Mouse (Mus musculus): ENCODE results near the gene Dnah17. TPM values are rescaled to one million over a fixed set of nuclear protein-coding genes. Genes with fewer than 3 reads are reported as not detected.

Gene Dnah17
- polyA plus RNA-seq, 1 experiment from 2014 or later: 0.23 TPM

GRCm38 (mm10) chr11:118140771-118141565 is 10.5 kb upstream of the Dnah17 start:
- WGBS: 65% methylated on average over 10 of the region's 10 CpGs
- Histone ChIP-seq H3K27ac (no peak overlapping the region), H3K4me2 (replicated peaks) (no peak overlapping the region), H3K36me3 (no peaks in the 10 kb centered on the region), H3K27me3 (no peaks in the 10 kb centered on the region), H3K9ac (no peak overlapping the region), H3K9me3 (peaks cover 9% of the 10 kb centered on the region), H3K4me3 (no peak overlapping the region), H3K4me1 (peaks cover 3% of the 10 kb centered on the region; the same call in 1 of the 2 replicates)
- ATAC-seq (ENCODE audit: low FRiP score, low read depth): no peak

GRCm38 (mm10) chr11:118138347-118138746 is 7.9 kb upstream of the Dnah17 start:
- peaks cover 17% of the 10 kb centered on the region; the same call in 1 of the 2 replicates for H3K4me1 ChIP-seq
- WGBS: 97% methylated on average over 6 of the region's 6 CpGs
- no peaks in the 10 kb centered on the region for H3K27me3 ChIP-seq
- H3K4me2 ChIP-seq (replicated peaks): no peak overlapping the region
- H3K27ac ChIP-seq: no peak overlapping the region
- H3K36me3 ChIP-seq: no peaks in the 10 kb centered on the region
- H3K4me3 ChIP-seq: no peak overlapping the region
- H3K9ac ChIP-seq: no peak overlapping the region
- H3K9me3 ChIP-seq: peaks cover 9% of the 10 kb centered on the region
- no peak for ATAC-seq (ENCODE audit: low FRiP score, low read depth)

GRCm38 (mm10) chr11:118136172-118136632 is 5.8 kb upstream of the Dnah17 start:
- no peak for ATAC-seq (ENCODE audit: low FRiP score, low read depth)
- Histone ChIP-seq H3K4me3 (no peak overlapping the region), H3K27ac (no peak overlapping the region), H3K36me3 (no peaks in the 10 kb centered on the region), H3K4me2 (replicated peaks) (no peak overlapping the region), H3K9ac (no peak overlapping the region), H3K4me1 (peaks cover 16% of the 10 kb centered on the region; the same call in 1 of the 2 replicates), H3K27me3 (no peaks in the 10 kb centered on the region), H3K9me3 (peaks cover 9% of the 10 kb centered on the region)
- 30% methylated on average over 5 of the region's 5 CpGs for WGBS

- no peak; the same call in 1 of the 2 replicates for ATAC-seq (ENCODE audit: low FRiP score, low read depth)
- Histone ChIP-seq H3K27ac (no peak overlapping the region), H3K36me3 (no peaks in the 10 kb centered on the region), H3K4me1 (0 out of 2 replicates have a peak, but pooled peaks cover 16% of the 10 kb centered on the region), H3K9me3 (peaks cover 9% of the 10 kb centered on the region), H3K4me2 (replicated peaks) (no peak overlapping the region), H3K4me3 (no peak overlapping the region), H3K9ac (no peak overlapping the region), H3K27me3 (no peaks in the 10 kb centered on the region)
- WGBS: 39% methylated on average over 6 of the region's 6 CpGs
These were observed 4.8 kb upstream of the Dnah17 start for GRCm38 (mm10) chr11:118135271-118135670.

- peaks cover 7% of the 10 kb centered on the region for H3K9me3 ChIP-seq
- H3K27me3 ChIP-seq: no peaks in the 10 kb centered on the region
- ATAC-seq (ENCODE audit: low FRiP score, low read depth): no peak
- 0 out of 2 replicates have a peak, but pooled peaks cover 16% of the 10 kb centered on the region for H3K4me1 ChIP-seq
- no peak overlapping the region for H3K27ac ChIP-seq
- no peak overlapping the region for H3K4me2 ChIP-seq (replicated peaks)
- 0 out of 2 replicates have a peak overlapping the region, but pooled peaks have one; percentile 35 for H3K9ac ChIP-seq
- WGBS: 23% methylated on average over 4 of the region's 4 CpGs
- H3K36me3 ChIP-seq: no peaks in the 10 kb centered on the region
- H3K4me3 ChIP-seq: no peak overlapping the region
These were observed 3.3 kb upstream of the Dnah17 start for GRCm38 (mm10) chr11:118133752-118134169.

GRCm38 (mm10) chr11:118133133-118133751 is 2.8 kb upstream of the Dnah17 start:
- H3K4me3 ChIP-seq: no peak overlapping the region
- H3K36me3 ChIP-seq: no peaks in the 10 kb centered on the region
- no peak overlapping the region for H3K4me2 ChIP-seq (replicated peaks)
- H3K4me1 ChIP-seq: 0 out of 2 replicates have a peak, but pooled peaks cover 16% of the 10 kb centered on the region
- H3K27ac ChIP-seq: no peak overlapping the region
- H3K9ac ChIP-seq: 0 out of 2 replicates have a peak overlapping the region, but pooled peaks have one; percentile 35
- ATAC-seq (ENCODE audit: low FRiP score, low read depth): no peak
- peaks cover 1% of the 10 kb centered on the region; the same call in 1 of the 2 replicates for H3K9me3 ChIP-seq
- H3K27me3 ChIP-seq: no peaks in the 10 kb centered on the region
- WGBS: 48% methylated on average over 9 of the region's 9 CpGs

GRCm38 (mm10) chr11:118132136-118132535 is 1.7 kb upstream of the Dnah17 start:
- H3K9ac ChIP-seq: no peak overlapping the region
- no peaks in the 10 kb centered on the region for H3K9me3 ChIP-seq
- H3K4me1 ChIP-seq: 0 out of 2 replicates have a peak, but pooled peaks cover 16% of the 10 kb centered on the region
- H3K27ac ChIP-seq: no peak overlapping the region
- WGBS: 83% methylated on average over 8 of the region's 8 CpGs
- no peak overlapping the region for H3K4me2 ChIP-seq (replicated peaks)
- H3K36me3 ChIP-seq: no peaks in the 10 kb centered on the region
- no peak overlapping the region for H3K4me3 ChIP-seq
- H3K27me3 ChIP-seq: no peaks in the 10 kb centered on the region
- no peak for ATAC-seq (ENCODE audit: low FRiP score, low read depth)

GRCm38 (mm10) chr11:118129812-118130211 is 622 bp downstream of the Dnah17 start:
- no peak overlapping the region for H3K4me2 ChIP-seq (replicated peaks)
- H3K27ac ChIP-seq: no peak overlapping the region
- ATAC-seq (ENCODE audit: low FRiP score, low read depth): no peak
- no peaks in the 10 kb centered on the region for H3K36me3 ChIP-seq
- H3K4me1 ChIP-seq: 0 out of 2 replicates have a peak, but pooled peaks cover 10% of the 10 kb centered on the region
- 81% methylated on average over 2 of the region's 2 CpGs for WGBS
- H3K9ac ChIP-seq: no peak overlapping the region
- H3K4me3 ChIP-seq: no peak overlapping the region
- no peaks in the 10 kb centered on the region for H3K9me3 ChIP-seq
- H3K27me3 ChIP-seq: no peaks in the 10 kb centered on the region

GRCm38 (mm10) chr11:118121592-118121991 is 8.8 kb downstream of the Dnah17 start:
- H3K9ac ChIP-seq: no peak overlapping the region

GRCm38 (mm10) chr11:118118777-118119176 is 11.7 kb downstream of the Dnah17 start:
- Histone ChIP-seq H3K9ac (no peak overlapping the region), H3K9me3 (no peaks in the 10 kb centered on the region), H3K4me1 (no peaks in the 10 kb centered on the region), H3K4me3 (no peak overlapping the region), H3K27ac (no peak overlapping the region), H3K27me3 (no peaks in the 10 kb centered on the region), H3K4me2 (replicated peaks) (no peak overlapping the region), H3K36me3 (no peaks in the 10 kb centered on the region)
- WGBS: 83% methylated on average over 8 of the region's 8 CpGs
- no peak for ATAC-seq (ENCODE audit: low FRiP score, low read depth)

More at GRCm38 (mm10) chr11:118121592-118121991, 8.8 kb downstream of the Dnah17 start:
- H3K4me1 ChIP-seq: no peaks in the 10 kb centered on the region
- 87% methylated on average over 11 of the region's 11 CpGs for WGBS
- no peak overlapping the region for H3K4me2 ChIP-seq (replicated peaks)
- no peak for ATAC-seq (ENCODE audit: low FRiP score, low read depth)
- H3K27ac ChIP-seq: no peak overlapping the region
- H3K27me3 ChIP-seq: no peaks in the 10 kb centered on the region
- no peaks in the 10 kb centered on the region for H3K36me3 ChIP-seq
- no peaks in the 10 kb centered on the region for H3K9me3 ChIP-seq
- no peak overlapping the region for H3K4me3 ChIP-seq

- H3K9ac ChIP-seq: no peak overlapping the region
- no peak for ATAC-seq (ENCODE audit: low FRiP score, low read depth)
These were observed 15.8 kb downstream of the Dnah17 start for GRCm38 (mm10) chr11:118114581-118115110.

More at GRCm38 (mm10) chr11:118114581-118115110, 15.8 kb downstream of the Dnah17 start:
- Histone ChIP-seq H3K27me3 (no peaks in the 10 kb centered on the region), H3K9me3 (no peaks in the 10 kb centered on the region), H3K4me1 (no peaks in the 10 kb centered on the region), H3K4me2 (replicated peaks) (no peak overlapping the region), H3K4me3 (no peak overlapping the region), H3K36me3 (no peaks in the 10 kb centered on the region), H3K27ac (no peak overlapping the region)
- 64% methylated on average over 8 of the region's 8 CpGs for WGBS

Measured in limb, embryonic 13.5 days (tissue).